Mouse (Mus musculus) adrenal gland, adult 18-20 months (tissue): ENCODE results near the gene Dync1li1. TPM values are rescaled to one million over a fixed set of nuclear protein-coding genes. Genes with fewer than 3 reads are reported as not detected.
"Not testable (repeated sequence)": the region's sequence is repeated elsewhere in the genome, so short reads cannot be mapped to it uniquely, and the experiment has no call there.

ENCODE experiments used
- DNase-seq, 2 experiments: peaks; one replicate each; pipeline ENCODE4 v3.0.0; 2021 to 2022; ENCODE audit warnings: low spot score in 2 of 2
- long read RNA-seq, 2 experiments: library from polyadenylated mRNA; stranded (forward); transcript quantifications; one replicate each; pipeline ENCODE4 v2.0.0; 2021
- total RNA-seq, 2 experiments: library from RNA; stranded (reverse); gene quantifications; 1 replicate in 1 of 2; 2 replicates in 1 of 2; pipeline ENCODE4 v1.2.3; 2021

The Dync1li1 gene
- 10 to 100 TPM; 42.0 to 44.7 TPM for total RNA-seq
- long read RNA-seq, experiment 1, transcript Dync1li1-201 (13 exons, 2,601 nt) = major isoform, 33 of 35 reads
- long read RNA-seq, experiment 1, partial matches to known transcripts = 2 of 35 reads
- long read RNA-seq, experiment 1, other reads (novel, unspliced or antisense) = 0 of 35 reads
- long read RNA-seq, experiment 2, transcript Dync1li1-201 (13 exons, 2,601 nt) = major isoform, 56 of 63 reads
- long read RNA-seq, experiment 2, partial matches to known transcripts = 1 of 63 reads
- long read RNA-seq, experiment 2, other reads (novel, unspliced or antisense) = 6 of 63 reads

DNA sequence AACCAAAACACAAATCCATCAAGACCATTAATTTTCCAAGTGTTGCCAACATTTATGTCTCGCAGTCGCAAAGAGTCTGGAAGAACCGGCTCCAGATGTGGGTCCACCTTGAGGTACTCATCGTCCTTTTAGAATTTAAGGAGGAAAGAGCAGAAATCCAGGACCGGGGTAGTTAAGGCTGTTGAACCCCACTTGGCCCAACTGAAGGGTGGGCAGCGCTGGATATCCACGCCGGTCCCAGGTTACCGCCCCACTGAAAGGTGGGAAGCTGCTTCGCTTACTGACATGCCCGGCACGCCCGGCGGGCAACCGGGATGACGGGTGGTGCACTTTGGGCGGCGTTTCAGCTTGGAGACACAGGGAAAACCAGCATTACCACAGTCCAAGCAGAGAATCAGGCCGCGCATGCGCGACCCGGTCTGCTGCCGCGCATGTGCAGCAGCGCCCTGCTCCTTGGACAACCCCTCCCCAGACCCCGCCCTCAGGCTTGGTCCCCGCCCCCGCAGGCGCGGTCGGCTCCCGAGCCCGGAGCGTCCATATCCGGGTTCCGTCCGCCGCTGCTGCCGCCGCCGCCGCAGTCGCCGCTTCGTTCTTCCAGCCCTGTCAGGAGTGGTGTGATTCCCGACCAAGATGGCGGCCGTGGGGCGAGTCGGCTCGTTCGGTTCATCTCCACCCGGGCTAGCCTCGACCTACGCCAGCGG lies at the start of gene Dync1li1:
Gene Dync1li1, plus strand, starts transcription at position 539 of the 701 bp plus-strand sequence.
- DNase-seq = peak; percentile 98 to 99

DNA sequence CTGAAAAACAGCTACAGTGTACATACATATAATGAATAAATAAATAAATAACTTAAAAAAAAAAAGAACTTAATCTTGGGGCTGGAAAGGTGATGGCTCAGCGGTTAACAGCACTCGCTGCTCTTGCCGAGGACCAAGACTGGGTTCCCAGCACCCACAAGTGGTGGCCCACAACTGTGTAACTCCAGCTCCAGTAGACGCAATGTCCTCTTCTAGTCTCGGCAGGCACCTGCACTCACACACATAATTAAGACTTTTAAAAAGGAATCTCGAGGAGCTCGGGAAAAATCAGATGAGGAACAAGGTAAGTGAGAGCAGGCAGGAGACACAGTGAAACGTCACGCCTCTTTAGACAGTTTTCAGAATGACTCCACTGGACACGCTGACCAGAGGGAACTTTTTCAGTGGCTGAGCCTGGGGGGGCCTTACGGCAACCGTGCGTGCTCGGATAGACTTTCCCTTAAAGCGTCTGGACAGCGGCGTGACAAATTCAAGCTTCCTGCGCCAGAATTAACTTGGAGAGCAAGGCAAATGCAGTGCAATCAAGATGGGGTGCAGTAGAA lies 49.3 kb upstream of the Dync1li1 start:
- no peak for DNase-seq

DNA sequence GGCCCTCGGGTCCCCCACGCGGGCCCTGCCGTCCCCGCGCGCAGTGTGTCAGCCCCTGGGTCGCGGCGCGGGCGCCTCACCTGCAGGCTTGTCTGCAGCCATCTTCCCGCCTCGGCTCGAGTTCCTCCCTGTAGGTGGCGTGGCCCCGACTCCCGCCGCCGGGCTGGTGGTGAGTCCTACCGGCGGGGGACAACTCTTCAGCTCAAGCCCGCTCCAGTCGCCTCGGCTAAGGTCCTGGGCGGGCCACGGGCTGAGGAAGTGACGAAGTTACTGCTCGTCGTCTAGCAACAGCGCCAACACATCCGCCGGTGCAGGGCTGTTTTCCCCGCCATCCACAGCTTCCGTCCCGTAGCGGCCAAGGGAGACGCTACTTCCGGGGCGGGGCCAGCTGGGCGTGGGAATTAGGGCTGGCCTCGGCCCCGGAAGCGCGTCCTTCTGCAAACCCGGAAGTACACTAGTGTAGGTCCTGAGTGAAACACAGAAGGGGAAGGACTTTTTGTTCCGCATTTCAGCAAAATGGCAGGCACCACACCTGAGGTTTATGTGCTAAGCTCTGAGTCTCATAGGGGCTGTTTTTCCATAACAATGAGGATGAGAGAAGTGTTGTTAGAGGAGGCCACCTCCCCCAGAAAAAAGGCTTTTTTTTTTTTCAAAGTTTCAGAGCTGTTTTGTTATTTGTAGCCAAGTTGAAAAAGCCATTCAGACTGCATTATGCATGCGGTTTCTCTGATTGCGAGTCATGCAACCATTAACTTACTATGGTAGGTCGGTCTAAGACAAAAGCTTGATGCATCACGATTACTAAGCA lies 48.5 kb upstream of the Dync1li1 start, which contains the start of gene Cnot10:
Gene Cnot10, minus strand, starts transcription at position 346 of the 808 bp plus-strand sequence.
- peak; percentile 97 to 98 for DNase-seq

DNA sequence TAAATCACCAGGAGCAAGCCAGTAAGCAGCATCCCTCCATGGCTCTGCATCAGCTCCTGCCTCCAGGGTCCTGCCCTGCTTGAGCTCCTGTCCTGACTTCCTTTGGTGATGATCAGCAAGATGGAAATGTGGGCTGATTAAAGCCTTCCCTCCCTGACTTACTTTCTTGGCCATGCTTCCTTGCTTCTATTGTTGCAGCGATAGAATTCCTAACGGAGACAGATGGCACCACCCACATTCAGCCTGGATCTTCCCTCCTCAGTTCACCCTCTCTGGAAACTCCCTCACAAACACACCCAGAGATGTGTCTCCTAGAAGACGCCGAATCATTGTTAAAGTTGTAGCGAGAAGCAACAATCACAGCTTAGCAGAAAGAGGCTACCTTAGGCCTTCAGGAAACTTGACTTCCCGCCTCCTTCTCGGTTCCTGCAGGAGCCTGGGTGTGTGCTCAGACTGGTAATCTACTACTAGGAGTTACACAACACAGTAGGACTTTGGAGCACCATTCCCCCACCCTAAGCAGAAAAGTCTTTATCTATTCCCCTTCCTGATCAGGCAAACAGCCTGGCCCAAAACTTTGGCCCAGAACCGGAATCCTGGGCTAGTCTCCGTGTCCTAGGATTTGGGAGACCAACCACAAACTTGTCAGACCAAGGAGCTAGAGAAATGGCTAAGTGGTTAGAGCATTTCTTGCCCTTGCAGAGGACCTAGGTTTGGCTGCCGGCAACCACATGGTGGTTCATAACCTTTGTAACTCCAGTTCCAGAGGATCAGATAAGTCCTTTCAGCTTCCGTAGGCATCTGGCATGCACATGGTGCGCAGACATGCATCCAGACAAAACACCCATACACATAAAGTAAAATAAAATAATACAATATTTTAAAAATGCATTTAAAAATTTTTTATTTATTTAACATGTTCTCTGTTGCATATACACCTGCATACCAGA lies 41.8 kb upstream of the Dync1li1 start:
- DNase-seq = no peak

DNA sequence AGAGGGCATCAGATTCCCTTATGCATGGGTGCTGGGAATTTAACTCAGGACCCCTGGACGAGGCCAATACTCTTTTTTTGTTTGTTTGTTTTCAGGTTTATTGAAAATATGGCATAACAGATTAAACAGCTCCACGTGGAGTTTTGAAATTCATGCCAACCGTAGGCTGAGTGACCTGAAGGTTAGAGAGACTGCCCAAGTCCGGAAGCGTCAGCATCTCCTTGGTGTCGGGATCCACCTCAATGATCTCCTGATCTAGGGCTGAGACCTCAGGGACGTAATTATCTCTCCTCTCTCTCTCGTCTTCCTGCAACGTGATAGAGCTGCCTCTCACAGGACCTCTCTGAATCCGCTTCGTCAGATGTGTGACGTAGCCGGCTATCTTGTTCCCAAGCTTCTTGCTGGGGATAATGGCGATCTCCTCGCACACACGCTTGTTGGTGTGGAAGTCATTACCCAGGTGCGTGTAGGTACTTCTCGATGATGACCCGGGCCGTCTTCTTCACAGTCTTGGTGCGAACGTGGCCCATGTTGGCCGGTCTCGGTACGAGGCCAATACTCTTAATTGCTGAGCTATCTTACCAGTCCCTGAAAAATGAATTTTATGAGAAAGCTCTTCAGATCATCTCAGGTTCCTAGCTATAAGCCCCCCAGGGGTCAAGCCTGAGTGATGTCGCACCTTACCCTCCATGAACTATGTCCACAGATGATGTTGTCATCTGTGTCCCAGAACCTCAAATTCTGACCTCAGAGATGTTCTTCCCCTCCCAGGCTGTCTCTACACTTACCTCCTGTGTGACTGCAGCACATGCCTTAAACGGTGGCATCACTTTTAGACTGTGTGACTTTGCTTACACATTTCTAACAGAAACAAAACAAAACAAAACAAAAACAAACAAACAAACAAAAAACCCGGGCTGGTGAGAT lies 40.8 kb upstream of the Dync1li1 start:
- no peak for DNase-seq

DNA sequence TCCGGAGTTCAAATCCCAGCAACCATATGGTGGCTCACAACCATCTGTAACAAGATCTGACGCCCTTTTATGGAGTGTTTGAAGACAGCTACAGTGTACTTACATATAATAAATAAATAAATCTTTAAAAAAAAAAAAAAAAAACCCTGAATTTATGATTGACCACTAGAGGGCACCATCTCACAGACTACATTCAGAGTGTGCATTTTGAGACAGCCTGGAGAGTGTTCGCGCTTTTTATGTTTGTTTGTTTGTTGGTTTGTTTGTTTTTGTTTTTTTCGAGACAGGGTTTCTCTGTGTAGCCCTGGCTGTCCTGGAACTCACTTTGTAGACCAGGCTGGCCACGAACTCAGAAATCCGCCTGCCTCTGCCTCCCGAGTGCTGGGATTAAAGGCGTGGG lies 40.1 kb upstream of the Dync1li1 start:
- DNase-seq = not testable (repeated sequence)

DNA sequence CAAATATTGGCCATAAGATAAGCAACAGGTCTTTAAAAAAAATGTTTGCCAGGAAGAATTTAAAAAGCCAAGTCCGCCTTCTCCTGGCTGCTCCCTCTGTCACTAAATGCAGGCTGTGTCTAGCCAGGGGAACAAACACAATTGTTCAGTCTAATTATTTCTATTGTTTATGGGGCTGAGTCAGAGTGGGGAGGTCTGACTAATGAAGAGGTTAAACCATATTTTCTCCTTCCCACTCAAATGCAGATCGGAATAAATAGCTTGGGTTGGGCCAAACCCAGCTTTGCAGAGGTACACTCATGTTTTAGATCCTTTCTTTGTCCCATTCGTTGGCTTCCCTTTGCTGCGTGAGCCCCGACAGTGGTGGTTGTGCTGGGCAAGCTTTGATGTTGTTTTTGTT lies 39.2 kb upstream of the Dync1li1 start:
- no peak for DNase-seq

DNA sequence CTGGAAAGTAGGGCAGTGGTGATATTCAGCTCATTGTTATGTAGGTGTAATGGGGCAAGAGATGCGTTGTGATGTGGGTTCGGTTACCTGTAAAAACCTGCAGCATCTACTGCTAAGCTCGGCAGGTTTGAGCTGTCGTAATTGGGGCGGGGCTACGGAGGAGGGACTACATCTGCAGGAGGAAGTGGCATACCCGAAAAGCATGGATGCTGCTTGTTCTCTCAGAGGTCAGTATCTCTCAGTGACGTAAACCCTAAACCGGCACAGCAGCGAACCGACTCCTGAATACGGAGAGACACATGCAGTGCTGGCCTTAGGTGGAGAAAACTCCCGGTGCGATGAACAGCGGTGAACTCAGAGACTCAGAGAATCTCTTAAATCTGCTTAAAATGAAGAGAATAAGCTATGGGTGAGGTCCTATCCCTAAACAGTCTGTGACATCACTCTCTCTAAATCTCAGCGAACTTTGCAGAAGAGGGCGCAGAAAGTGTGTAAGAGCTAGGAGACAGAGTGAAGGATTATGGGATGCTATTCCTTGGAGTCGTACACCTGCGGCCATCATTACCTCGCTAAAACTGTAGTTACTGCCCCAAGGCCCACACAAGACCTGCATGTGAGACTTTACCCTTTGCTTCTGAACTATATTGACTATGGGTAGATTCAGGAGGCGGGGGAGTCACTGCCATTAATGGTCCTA lies 37.5 kb upstream of the Dync1li1 start:
- DNase-seq = no peak

DNA sequence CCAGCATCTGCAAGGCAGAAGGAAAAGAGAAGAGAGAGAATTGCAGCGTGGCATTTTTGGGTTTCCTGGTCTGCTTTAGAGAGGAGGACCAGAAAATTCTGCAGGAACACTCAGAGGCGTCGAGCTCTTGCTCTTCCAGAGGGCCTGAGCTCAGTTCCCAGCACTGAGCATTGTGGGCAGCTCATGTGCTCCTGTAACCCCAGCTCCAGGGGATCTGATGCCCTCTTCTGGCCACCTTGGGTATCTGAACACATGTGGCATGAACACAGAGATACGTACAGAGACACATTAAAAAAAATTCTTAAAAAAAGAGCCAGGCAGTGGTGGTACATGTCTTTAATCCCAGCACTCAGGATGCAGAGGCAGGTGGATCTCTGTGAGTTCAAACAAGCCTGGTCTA lies 33.2 kb upstream of the Dync1li1 start:
- DNase-seq = no peak

DNA sequence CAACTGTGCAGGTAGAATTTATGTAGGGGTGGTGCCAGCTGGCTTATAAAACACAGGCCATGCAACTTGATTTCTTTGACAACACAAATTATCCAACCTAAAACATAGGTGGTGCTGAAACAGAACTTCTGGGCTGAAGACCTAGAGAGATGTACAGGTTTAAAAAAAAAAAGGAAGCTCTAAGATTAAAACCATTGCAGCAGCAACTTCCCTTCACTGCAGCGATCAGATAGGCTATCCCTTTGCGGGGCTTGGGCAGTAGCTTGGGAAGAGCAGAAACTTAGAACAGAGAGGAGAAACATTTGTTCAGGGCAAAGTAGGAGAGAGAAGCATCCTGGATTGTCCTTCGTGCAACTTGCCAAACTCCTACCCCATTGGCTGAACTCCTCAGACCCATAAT lies 31.9 kb upstream of the Dync1li1 start:
- no peak for DNase-seq

DNA sequence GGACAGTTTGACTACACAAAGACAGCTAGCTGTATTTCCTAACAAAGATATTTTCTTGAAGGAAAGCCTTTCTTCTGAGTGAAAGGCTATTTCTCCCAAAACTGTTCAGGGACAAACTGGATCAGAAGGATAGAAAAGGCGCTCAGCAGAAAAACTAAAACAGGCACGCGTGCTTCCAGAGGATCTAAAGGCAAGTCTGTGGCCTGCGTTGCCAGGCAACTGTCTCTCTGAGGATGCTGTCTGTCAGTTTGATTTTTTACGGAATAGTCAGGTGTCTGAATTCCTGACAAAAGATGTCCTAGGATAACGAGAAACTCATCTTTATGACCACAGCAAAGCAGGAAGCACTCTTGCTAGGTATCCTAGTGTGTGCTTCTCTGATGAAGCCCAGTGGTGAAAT lies 28.1 kb upstream of the Dync1li1 start:
- DNase-seq = no peak

DNA sequence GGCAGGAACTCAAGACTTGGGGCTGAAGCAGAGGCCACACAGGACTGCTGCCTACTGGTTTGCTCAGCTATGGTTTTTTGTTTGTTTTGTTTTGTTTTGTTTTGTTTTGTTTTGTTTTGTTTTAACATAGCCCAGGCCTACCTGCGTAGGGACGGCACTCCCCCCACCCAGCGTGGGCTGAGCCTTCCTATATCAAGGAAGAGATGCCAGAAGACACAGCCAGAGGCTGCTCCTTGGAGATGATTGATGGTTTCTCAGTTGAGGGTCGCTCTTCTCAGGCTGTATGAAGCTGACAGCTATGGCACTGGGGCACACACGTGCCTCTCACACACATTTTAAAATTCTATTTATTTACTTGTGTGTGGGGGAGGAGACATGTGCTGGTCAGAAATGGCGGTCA lies 27.6 kb upstream of the Dync1li1 start:
- no peak for DNase-seq

DNA sequence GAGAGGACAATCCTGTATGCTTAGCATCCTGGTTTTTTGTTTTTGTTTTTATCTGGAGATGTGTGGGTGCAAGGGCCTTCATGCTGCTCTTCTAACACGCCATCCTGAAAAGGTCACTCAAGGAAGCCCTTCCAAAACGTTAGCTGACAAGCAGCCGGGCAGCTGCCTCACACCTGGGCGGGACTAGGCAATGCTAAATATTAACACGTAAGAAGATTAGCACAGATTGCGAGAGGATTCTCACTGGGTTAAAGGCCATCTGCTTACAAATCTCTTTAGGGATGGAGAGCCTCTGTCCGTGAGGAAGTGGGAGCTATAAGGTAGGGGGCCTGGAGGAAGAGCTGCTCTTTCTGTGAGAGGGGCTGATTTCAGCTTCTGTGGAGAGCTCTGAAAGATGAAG lies 26.6 kb upstream of the Dync1li1 start:
- DNase-seq = no peak

DNA sequence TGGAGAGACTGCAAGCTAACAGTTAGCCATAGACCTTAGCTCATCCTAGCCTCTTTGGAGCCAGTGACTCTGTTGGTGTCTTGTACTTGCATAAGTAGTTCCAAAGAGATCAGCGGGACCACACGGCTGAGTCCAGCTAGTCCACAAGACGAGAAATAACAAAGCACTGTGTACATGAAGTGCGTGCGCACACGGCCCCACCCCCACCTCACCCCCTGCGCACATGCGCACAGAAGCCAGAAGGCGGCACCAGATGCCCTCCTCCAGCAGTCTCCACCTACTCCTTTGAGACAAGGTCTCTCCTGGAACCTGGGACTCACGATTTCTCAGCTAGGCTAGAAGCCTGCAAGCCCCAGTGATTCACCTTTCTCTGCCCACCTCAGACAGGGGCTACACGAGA lies 24.8 kb upstream of the Dync1li1 start:
- no peak for DNase-seq

DNA sequence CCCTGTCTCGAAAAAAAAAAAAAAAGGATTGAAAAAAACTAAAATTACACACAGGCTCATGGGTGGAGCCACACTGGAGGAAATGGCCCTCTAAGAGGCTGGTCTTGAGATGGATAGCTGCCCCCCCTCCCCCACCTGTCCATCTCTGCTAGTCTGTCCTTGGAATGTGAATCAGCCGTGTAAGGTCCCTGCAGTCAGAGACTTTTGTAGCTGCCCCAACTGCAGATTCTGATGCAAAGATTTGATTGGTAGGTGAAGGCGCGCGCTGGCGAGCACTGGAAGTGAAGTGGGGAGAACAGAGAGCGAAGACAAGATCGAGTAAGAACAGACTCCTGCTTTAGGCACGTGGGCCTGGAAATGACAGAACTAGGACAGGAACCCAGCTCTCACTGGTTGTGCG lies 21.7 kb upstream of the Dync1li1 start:
- DNase-seq = no peak

DNA sequence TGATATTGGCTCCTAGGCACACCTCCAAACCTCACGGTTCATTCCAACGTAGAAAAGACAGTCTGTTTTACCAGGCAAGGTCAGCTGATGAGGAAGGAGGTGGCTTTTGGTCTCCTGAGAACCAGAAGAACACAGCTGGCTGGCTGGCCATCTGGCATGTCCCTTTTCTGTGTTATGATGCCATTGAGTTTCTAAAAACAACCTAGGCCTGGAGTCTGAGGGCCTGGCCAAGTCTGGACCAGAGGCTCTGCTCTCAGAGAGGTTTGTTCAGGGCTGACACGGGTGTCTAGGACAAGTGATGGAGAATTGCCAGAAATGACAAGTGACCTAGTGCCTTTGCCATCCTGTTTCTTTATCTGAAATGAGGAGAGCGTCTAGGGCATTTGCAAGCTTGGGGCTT lies 20.5 kb upstream of the Dync1li1 start:
- DNase-seq = no peak

DNA sequence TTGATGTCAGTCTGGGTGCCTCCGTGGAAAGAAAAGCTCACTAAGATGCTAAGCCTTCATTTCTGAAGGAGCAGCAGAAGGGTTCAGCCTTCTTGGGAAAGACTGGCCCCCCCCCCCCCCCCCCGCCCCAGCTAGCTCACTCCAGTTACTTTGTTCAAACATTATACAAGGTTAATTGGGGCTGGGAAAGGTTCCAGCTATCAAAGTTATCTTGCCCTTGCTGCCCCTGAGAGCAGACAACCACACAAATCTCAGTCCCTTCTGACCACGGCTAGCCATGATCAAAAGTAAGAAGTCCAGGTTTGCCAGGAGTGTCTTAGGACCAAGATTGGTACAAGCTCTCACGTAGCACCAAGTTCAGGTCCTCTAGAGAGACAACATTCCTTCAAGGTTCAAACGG lies 19.6 kb upstream of the Dync1li1 start:
- no peak for DNase-seq

DNA sequence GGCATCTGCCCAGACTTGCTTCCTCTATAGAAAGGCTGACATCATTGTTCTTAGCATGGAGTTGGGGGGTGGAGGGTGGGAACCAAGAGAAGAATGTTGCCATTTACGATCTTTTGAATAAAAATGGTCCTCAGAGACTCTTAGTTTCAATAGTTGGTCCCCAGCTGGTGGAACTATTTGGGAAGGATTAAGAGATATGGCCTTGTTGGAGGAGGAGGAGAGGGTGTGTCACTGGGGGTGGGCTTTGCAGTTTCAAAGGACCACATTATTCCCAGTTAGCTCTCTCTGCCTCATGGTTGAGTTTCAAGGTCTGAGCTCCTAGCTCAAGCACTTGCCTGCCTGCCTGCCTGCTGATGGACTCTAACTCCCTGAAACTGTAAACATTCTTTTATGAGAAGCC lies 16.6 kb upstream of the Dync1li1 start:
- DNase-seq = no peak
